Mouse (Mus musculus) cerebral cortex, adult 2 months (tissue): ENCODE data around the gene Zkscan14.

ENCODE experiments used
- WGBS: fragments of 180-500 bp; shearing (Covaris S2); methylation state at CpG from one replicate; pipeline ENCODE4 v1.1.7; 2018; 5-methylcytosine and 5-hydroxymethylcytosine counted together

Gene Zkscan14

GRCm38 (mm10) chr5:145201321-145201991 is at the start of gene Zkscan14:
TSS of gene Zkscan14 (minus strand) at chr5:145201868.
- WGBS = 1% methylated on average over 37 of the region's 37 CpGs

- WGBS = 91% methylated on average over 3 of the region's 3 CpGs
Measured at GRCm38 (mm10) chr5:145249520-145249919, 47.9 kb upstream of the Zkscan14 start.

DNA sequence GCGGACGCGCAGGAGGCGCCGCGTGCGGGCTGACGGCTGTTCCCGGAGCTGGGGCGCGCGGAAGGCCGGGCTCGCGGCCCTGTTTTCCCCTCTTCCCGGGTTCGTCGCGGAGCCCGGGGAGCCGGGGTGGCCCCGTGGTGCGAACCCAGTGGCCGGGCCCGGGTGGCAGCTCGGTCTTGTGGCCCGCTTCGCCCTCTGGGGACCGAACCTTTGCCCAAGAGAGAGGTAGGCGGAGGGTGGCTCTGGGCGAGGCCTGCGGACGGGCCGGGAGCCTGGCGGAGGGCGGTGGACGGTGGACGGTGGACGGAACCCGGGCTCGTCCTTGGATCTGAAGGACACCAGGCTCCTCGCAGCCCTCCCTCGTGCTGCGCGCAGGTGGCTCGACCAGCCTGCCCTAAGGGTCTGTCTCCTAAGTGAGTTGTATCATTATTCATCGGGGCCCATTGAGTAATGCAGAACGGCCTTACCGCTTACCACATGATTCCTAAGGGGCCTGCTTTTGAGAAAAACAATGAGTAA is 30.3 kb upstream of the Zkscan14 start:
- WGBS = under 1% methylated on average over 49 of the region's 49 CpGs

DNA sequence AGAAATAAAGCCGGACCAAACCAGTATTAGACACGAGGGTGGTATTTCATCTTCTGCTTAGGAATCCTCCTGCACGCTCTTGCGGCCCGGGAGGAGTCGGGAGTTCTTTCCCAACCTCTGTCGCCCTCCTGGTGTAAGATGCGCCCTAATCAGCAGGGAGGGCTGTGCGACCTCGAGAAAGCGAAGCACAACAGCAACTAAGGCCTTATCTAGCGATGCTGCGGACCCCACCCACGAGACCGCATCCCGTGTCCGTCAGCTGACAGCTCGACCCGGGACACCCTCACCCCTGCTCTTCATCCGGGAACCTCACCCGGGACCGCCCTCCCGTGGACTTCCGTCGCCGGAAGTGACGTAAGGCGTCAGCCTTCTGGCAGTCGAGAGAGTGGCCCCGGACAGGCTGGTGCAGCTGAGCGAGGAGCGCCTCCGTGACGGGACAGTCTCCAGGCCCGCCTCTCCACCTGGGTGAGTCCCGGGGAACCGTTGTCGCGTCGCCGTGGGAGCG is 29.8 kb upstream of the Zkscan14 start, which contains the start of gene Zfp655:
TSS of gene Zfp655 (plus strand) at position 349 of the 505 bp plus-strand sequence.
- WGBS = under 1% methylated on average over 42 of the region's 42 CpGs

- WGBS = 91% methylated on average over 4 of the region's 4 CpGs
Measured at GRCm38 (mm10) chr5:145230641-145231040, 29.0 kb upstream of the Zkscan14 start.

DNA sequence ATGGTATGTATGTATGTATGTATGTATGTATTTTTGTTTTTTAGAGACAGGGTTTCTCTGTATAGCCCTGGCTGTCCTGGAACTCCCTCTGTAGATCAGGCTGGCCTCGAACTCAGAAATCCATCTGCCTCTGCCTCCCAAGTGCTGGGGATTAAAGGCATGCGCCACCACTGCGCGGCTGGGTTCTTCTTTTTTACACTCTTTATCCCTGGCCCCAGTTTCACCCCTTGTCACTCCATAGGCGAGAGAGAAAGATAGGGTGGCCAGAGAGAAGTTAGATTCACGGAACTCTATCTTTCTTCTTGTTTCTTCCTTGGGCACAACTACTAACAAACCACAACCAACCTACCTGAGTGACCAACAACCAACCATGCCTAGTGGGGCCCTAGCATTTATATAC is 27.6 kb upstream of the Zkscan14 start:
- 84% methylated on average over 6 of the region's 6 CpGs for WGBS

GRCm38 (mm10) chr5:145226453-145226852 is 24.8 kb upstream of the Zkscan14 start:
- 62% methylated on average over 2 of the region's 2 CpGs for WGBS

GRCm38 (mm10) chr5:145223395-145223794 is 21.7 kb upstream of the Zkscan14 start:
- 85% methylated on average over 12 of the region's 12 CpGs for WGBS

GRCm38 (mm10) chr5:145222840-145223239 is 21.2 kb upstream of the Zkscan14 start:
- 81% methylated on average over 5 of the region's 5 CpGs for WGBS

GRCm38 (mm10) chr5:145219981-145220380 is 18.3 kb upstream of the Zkscan14 start:
- 90% methylated on average over 8 of the region's 8 CpGs for WGBS

GRCm38 (mm10) chr5:145218671-145219070 is 17.0 kb upstream of the Zkscan14 start:
- WGBS = 96% methylated on average over 20 of the region's 20 CpGs

- 97% methylated on average over 21 of the region's 21 CpGs for WGBS
Measured at GRCm38 (mm10) chr5:145218206-145218605, 16.5 kb upstream of the Zkscan14 start.

- WGBS = 84% methylated on average over 6 of the region's 6 CpGs
Measured at GRCm38 (mm10) chr5:145217746-145218145, 16.1 kb upstream of the Zkscan14 start.

- WGBS = 69% methylated on average over 4 of the region's 4 CpGs
Measured at GRCm38 (mm10) chr5:145214679-145215078, 13.0 kb upstream of the Zkscan14 start.

DNA sequence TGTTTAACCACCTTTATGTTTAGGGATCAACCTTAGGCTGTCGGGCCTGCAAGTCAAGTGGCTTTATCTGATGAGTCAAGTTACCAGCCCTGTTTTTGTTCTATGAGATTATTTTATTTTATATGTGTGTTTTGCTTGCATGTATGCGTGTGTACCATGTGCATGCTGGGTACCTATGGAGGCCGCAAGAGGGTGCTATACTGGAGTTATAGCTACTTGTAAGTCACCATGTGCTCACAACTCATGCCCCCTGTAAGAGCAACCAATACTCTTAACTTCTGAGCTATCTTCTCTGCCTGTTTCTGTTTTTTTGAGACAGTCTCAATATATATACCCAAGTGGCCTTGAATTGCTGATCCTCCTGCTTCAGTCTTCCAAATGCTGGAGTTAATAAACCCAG is 11.8 kb upstream of the Zkscan14 start:
- WGBS = 91% methylated on average over 3 of the region's 3 CpGs

- WGBS = 96% methylated on average over 4 of the region's 4 CpGs
Measured at GRCm38 (mm10) chr5:145212216-145212615, 10.5 kb upstream of the Zkscan14 start.

GRCm38 (mm10) chr5:145211340-145211739 is 9.7 kb upstream of the Zkscan14 start:
- 95% methylated on average over 4 of the region's 4 CpGs for WGBS

DNA sequence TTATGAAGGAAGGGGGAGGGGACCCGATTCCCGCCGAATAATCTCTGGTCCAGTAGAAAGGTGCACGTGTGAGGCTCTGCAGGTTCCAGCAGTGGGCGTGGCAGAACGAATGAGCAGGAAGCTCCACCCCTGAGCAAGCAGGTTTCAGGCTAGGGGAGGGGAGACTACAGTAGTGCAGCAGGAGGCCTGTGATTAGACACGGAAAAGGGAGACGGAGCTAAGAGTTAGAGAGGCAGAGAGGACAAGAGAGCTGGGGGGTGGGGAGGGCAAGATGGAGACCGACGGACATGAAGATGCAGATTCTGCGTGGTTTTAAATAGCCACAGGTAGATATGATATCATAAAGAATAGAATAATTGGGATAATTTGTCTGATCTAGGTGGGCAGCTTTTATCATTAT is 6.7 kb upstream of the Zkscan14 start:
- 60% methylated on average over 11 of the region's 11 CpGs for WGBS

DNA sequence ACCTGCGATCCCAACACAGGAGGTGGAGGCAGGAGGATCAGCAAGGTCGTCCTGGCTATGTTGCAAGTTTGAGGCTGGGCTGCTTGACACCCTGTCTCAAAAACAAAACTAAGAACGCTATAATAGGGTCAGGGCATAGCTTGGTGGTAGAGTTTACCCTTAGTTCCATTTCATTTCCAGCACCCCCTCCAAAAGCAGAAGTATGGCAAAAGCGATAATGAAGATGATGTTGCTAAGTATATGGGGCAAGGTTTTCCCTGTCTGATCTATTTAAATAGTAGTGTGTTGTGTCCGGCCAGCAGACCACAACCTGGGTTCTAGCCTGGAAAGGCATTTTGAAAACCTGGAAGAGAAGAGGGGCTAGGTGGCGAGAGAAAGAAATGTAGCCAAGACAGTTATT is 6.3 kb upstream of the Zkscan14 start:
- WGBS = 92% methylated on average over 6 of the region's 6 CpGs

DNA sequence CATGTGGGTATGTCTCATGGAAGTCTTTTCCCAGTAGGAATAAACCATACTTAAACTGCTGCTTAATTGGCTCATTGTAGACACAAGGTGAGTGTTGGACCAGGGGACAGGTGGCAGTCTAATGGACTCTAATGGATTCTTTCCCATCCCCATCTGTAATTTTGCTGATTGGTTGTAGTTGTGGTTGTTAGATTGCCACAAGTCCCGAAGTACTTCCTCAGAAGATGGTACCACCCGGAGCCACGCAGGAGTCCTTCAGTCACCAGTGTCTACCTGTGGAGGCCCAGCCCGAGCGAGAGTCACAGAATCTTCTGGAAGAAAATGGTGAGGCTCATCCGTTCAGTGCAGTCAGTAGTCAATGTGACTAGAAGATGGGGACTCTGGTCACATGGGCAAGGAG is 5.7 kb upstream of the Zkscan14 start:
- WGBS = 93% methylated on average over 6 of the region's 6 CpGs

DNA sequence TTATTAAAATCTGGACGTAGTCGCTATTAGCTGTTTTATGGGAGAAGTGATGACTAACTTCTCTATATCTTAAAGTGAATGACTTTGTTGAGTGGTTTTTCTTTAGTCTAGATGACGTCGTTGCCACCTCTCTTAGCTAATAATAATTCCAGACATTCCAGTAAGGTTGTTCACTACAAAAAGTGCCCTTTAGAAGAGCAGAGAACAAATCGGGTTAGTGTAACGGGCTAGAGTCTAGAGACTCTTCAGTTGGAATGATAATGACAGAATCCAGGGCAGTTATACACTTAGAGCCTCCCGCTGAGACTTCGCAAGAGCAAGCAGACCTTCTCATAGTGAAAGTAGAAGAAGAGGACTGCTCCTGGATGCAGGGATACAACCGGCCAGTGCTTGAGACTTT is 3.4 kb upstream of the Zkscan14 start:
- 15% methylated on average over 9 of the region's 9 CpGs for WGBS

DNA sequence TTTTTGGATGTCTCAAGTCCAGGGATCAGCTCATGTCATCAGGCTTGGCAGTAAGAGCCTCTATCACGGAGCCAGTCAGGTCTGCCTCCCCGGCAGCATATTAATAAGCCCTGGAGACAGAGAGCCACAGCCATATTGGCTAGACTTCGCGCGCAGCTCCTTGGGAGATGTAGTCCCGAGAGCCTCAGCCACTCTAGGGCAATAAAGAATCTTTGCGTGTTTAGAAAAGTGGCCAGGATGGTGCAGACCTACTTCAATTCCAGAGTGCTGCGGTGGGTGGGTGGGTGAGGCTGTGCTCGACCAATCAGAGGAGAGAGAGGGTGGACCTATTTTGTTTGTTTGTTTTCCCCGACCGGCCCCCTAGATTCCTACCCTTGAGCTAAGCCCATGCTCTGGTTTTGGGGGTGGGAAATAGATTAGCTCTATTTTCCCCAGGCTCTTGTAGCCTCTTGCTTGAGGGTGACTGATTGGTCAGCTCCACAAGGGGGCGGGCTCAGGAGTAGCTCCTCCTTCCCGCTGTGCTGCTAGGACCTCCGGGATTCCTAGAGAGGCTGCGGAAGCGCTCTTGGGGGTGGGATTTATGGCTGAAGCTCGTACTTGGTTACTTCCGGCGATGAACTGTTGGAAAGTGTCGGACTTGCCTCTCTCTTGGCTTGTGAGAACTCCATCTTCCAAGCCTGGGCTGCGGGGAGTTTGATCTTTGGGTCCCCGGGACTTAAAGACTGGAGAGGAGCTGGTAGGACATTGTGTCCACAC is 2.4 kb upstream of the Zkscan14 start, which contains the start of gene Zkscan5:
TSS of gene Zkscan5 (plus strand) at position 627 of the 756 bp plus-strand sequence.
- 0% methylated on average over 22 of the region's 22 CpGs for WGBS

DNA sequence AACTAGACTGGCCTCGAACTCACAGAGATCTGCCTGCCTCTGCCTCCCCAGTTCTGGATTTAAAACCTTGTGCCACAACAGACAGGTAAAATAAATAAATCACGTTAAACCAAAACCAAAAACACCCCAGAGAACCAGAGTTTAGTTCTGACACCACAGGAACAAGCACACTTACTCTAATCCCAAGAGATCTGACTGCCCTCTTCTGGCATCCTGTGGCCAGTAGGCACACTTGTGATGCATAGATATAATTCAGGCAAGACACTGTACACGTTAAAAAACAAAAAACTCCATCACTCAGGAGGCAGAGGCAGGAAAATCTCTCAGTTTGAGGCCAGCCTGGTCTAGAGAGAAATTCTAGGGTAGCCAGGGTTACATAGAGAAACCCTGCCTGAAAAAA is 778 bp upstream of the Zkscan14 start:
- WGBS = 50% methylated on average over 3 of the region's 3 CpGs
